Mouse (Mus musculus) C2C12 (cell line): ENCODE results near the gene Prkce.

ENCODE experiments used
- CTCF ChIP-seq: IDR thresholded peaks from one replicate; pipeline ENCODE4 v1.5.1; 2011; ENCODE audit not compliant: control insufficient read depth, insufficient read depth, insufficient read length
- MAX ChIP-seq: IDR thresholded peaks from one replicate; pipeline ENCODE4 v1.6.1; 2011; ENCODE audit warnings: mild to moderate bottlenecking, control low read depth
- USF1 ChIP-seq: IDR thresholded peaks from one replicate; pipeline ENCODE4 v1.6.1; 2011; ENCODE audit warnings: low read depth, mild to moderate bottlenecking, control low read depth, moderate library complexity

DNA sequence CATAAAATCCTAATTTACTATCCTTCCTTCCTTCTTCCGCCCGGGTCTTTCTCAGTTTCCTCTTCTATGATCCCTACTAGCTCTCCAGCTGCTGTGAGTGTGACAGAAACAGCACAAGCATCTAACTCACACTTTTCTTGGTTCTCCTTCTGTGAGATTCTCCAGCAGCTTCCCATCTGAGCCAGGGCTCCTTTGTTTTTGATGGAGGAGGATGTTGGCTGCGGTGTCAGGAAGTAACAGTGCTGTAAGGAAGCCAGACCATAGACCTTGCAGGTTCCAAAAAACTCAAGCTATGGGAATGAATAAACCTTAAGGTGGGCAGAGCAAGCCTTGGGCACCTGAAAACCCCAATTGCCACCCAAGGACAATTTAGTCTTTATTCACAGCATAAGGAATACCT, 537.7 kb downstream of the Prkce start:
- no peak for TF ChIP-seq MAX
- no peak for TF ChIP-seq CTCF
- TF ChIP-seq USF1, result no peak
